Mouse (Mus musculus) bone marrow, adult 2 months (tissue): ENCODE measurements around the gene Rhbdd1.

Experiments used
- CTCF ChIP-seq: fragments of 200-500 bp; IDR thresholded peaks from 2 replicates; pipeline ENCODE4 v1.5.1; 2011; ENCODE audit warnings: low read length, control low read depth; ENCODE audit not compliant: control insufficient read depth, insufficient read depth
- POLR2A ChIP-seq: fragments of 200-500 bp; IDR thresholded peaks from 2 replicates; pipeline ENCODE4 v1.6.1; 2011; ENCODE audit warnings: low read depth, mild to moderate bottlenecking, control low read depth, low read length, borderline replicate concordance; ENCODE audit not compliant: control insufficient read depth

GRCm38 (mm10) chr1:82437273-82437672 is 121.0 kb downstream of the Rhbdd1 start:
- TF ChIP-seq POLR2A: no peak
- no peak for TF ChIP-seq CTCF
